Mouse (Mus musculus): Measurements from ENCODE around the gene Ttf1.

- TF ChIP-seq POLR2A (IDR thresholded peaks at IDR 0.05; ENCODE audit: extremely low read depth, insufficient read depth, low read length): no peak
- no peak for TF ChIP-seq CTCF (IDR thresholded peaks at IDR 0.05; ENCODE audit: extremely low read depth, insufficient read depth, low read length)
These were observed 34.8 kb upstream of the Ttf1 start for GRCm38 (mm10) chr2:29025284-29025683.

Measured in cortical plate, adult 2 months (tissue).